In genomic region chr3:100359036-100359435, GRCm38 (mm10) we compare ENCODE assay signal across 8 mouse cellular contexts.
DNase-seq lines count a peak whose midpoint lies in the region; ATAC-seq and TF ChIP-seq lines count a peak whose summit lies in the region.

No protein-coding gene starts in this region.

- no peaks in the 10 kb centered on the region for H3K36me3 ChIP-seq in heart, embryonic 11.5 days (ENCODE audit: control insufficient read depth, insufficient read depth, low read length)
- H3K36me3 ChIP-seq in kidney, embryonic 15.5 days: no peaks in the 10 kb centered on the region
- no peaks in the 10 kb centered on the region for H3K36me3 ChIP-seq in limb, embryonic 14.5 days (ENCODE audit: control insufficient read depth, insufficient read depth, low read length)
- no peaks in the 10 kb centered on the region for H3K36me3 ChIP-seq in midbrain, embryonic 15.5 days (replicated peaks)

- peak overlapping the region; percentile 55; the same call in 1 of the 2 replicates for H3K9ac ChIP-seq in heart, embryonic 11.5 days (ENCODE audit: low read depth, low read length)
- peak overlapping the region; percentile 18; the same call in 1 of the 2 replicates for H3K9ac ChIP-seq in kidney, embryonic 15.5 days
- peak overlapping the region; percentile 51 for H3K9ac ChIP-seq in limb, embryonic 14.5 days (ENCODE audit: low read depth, low read length, severe bottlenecking)
- H3K9ac ChIP-seq in midbrain, embryonic 15.5 days: peak overlapping the region; percentile 26; the same call in 1 of the 2 replicates

- H3K4me3 ChIP-seq in heart, embryonic 11.5 days (ENCODE audit: low read depth, low read length): no peak overlapping the region
- peak overlapping the region; percentile 19 for H3K4me3 ChIP-seq in kidney, embryonic 15.5 days (replicated peaks)
- H3K4me3 ChIP-seq in limb, embryonic 14.5 days (replicated peaks; ENCODE audit: low read length): peak overlapping the region; percentile 22
- peak overlapping the region; percentile 24 for H3K4me3 ChIP-seq in midbrain, embryonic 15.5 days

- H3K9me3 ChIP-seq in heart, embryonic 11.5 days (replicated peaks; ENCODE audit: control insufficient read depth, low read length): no peaks in the 10 kb centered on the region
- H3K9me3 ChIP-seq in kidney, embryonic 15.5 days (replicated peaks): no peaks in the 10 kb centered on the region
- no peaks in the 10 kb centered on the region for H3K9me3 ChIP-seq in limb, embryonic 14.5 days (ENCODE audit: control insufficient read depth, low read length)
- no peaks in the 10 kb centered on the region for H3K9me3 ChIP-seq in midbrain, embryonic 15.5 days

- H3K27me3 ChIP-seq in heart, embryonic 11.5 days (ENCODE audit: control insufficient read depth, insufficient read depth, low read length): no peaks in the 10 kb centered on the region
- no peaks in the 10 kb centered on the region for H3K27me3 ChIP-seq in kidney, embryonic 15.5 days
- no peaks in the 10 kb centered on the region for H3K27me3 ChIP-seq in limb, embryonic 14.5 days (ENCODE audit: control insufficient read depth, insufficient read depth, low read length)
- no peaks in the 10 kb centered on the region for H3K27me3 ChIP-seq in midbrain, embryonic 15.5 days (replicated peaks)

- WGBS in heart, embryonic 11.5 days (ENCODE audit: insufficient replicate concordance): 21% methylated on average over 8 of the region's 8 CpGs
- 16% methylated on average over 8 of the region's 8 CpGs for WGBS in kidney, embryonic 15.5 days
- 25% methylated on average over 8 of the region's 8 CpGs for WGBS in limb, embryonic 14.5 days
- WGBS in midbrain, embryonic 15.5 days: 25% methylated on average over 8 of the region's 8 CpGs

- no peak for TF ChIP-seq POLR2A in limb, embryonic 14.5 days (IDR thresholded peaks at IDR 0.05; ENCODE audit: borderline replicate concordance, extremely low read depth, insufficient read depth, insufficient read length)

- H3K4me1 ChIP-seq in heart, embryonic 11.5 days (ENCODE audit: control insufficient read depth, insufficient read depth, low read length): no peaks in the 10 kb centered on the region
- H3K4me1 ChIP-seq in kidney, embryonic 15.5 days: peaks cover 4% of the 10 kb centered on the region
- H3K4me1 ChIP-seq in limb, embryonic 14.5 days (ENCODE audit: control insufficient read depth, insufficient read depth, low read length): peaks cover 2% of the 10 kb centered on the region; the same call in 1 of the 2 replicates
- H3K4me1 ChIP-seq in midbrain, embryonic 15.5 days: no peaks in the 10 kb centered on the region; the same call in 1 of the 2 replicates

- ATAC-seq in heart, embryonic 11.5 days (replicated peaks; ENCODE audit: insufficient number of reproducible peaks, low FRiP score, low TSS enrichment): 0 out of 2 replicates have a peak, but pooled peaks have one; percentile 39
- ATAC-seq in kidney, embryonic 15.5 days (replicated peaks; ENCODE audit: low FRiP score): peak; percentile 89
- ATAC-seq in limb, embryonic 14.5 days (ENCODE audit: low FRiP score, low read depth): peak; percentile 80
- ATAC-seq in midbrain, embryonic 15.5 days (replicated peaks): peak; percentile 97

- H3K4me2 ChIP-seq in heart, embryonic 11.5 days: peak overlapping the region; percentile 63
- H3K4me2 ChIP-seq in kidney, embryonic 15.5 days: peak overlapping the region; percentile 55
- H3K4me2 ChIP-seq in limb, embryonic 14.5 days (replicated peaks; ENCODE audit: low read depth, low read length, severe bottlenecking): peak overlapping the region; percentile 47; the same call in 1 of the 2 replicates
- H3K4me2 ChIP-seq in midbrain, embryonic 15.5 days: peak overlapping the region; percentile 51

- peak; percentile 16 to 28 for DNase-seq in urinary bladder, adult 18-20 months (ENCODE audit: low spot score in 2 of 2)
- DNase-seq in urinary bladder, adult 2 months (ENCODE audit: low spot score): no peak
- DNase-seq in embryo, embryonic 11.5 days (ENCODE audit: low read depth, low spot score): peak; percentile 54
- peak; percentile 74 for DNase-seq in limb, embryonic 14.5 days (ENCODE audit: low spot score)
- DNase-seq in spleen, postnatal 10 days (ENCODE audit: low spot score in 2 of 2): peak; percentile 9 to 34

- no peak overlapping the region for H3K27ac ChIP-seq in heart, embryonic 11.5 days (ENCODE audit: low read depth, low read length)
- H3K27ac ChIP-seq in kidney, embryonic 15.5 days: no peak overlapping the region
- H3K27ac ChIP-seq in limb, embryonic 14.5 days (replicated peaks; ENCODE audit: low read depth, low read length): 0 out of 2 replicates have a peak overlapping the region, but pooled peaks have one; percentile 33
- H3K27ac ChIP-seq in midbrain, embryonic 15.5 days: no peak overlapping the region

Comparison
In these comparisons a context has a peak if more than half of its experiments do, and no peak if none do; other contexts are left out.
1. ATAC-seq: peak in every context shown above with its lines; median percentile 97 in midbrain, embryonic 15.5 days; 89 in kidney, embryonic 15.5 days; 80 in limb, embryonic 14.5 days; 39 in heart, embryonic 11.5 days.